Comparison of ENCODE assay signal across 14 mouse cellular contexts in genomic region chr2:24467156-24467555, GRCm38 (mm10). TPM values are rescaled to one million over a fixed set of nuclear protein-coding genes. Genes with fewer than 3 reads are reported as not detected.
"Had no signal": no experiment of that assay in that cellular context is flagged by ENCODE, and none has a peak within 500 bp of the region (broad histone marks: within the 10 kb centered on the region; RNA-seq: fewer than 3 reads in every experiment).

No protein-coding gene starts in this region.

- H3K4me1 ChIP-seq: limb, embryonic 10.5 days; liver, embryonic 15.5 days; lung, embryonic 15.5 days; midbrain, embryonic 13.5 days had no signal

- H3K9ac ChIP-seq: liver, embryonic 15.5 days; lung, embryonic 15.5 days; midbrain, embryonic 13.5 days had no signal

- ATAC-seq: midbrain, embryonic 13.5 days had no signal

- H3K36me3 ChIP-seq: limb, embryonic 10.5 days; liver, embryonic 15.5 days; lung, embryonic 15.5 days; midbrain, embryonic 13.5 days had no signal

- H3K4me2 ChIP-seq: liver, embryonic 11.5 days; liver, embryonic 15.5 days; lung, embryonic 15.5 days; midbrain, embryonic 13.5 days had no signal

- H3K27ac ChIP-seq: left cerebral cortex, adult 2 months; limb, embryonic 10.5 days; liver, embryonic 15.5 days; lung, embryonic 15.5 days; midbrain, embryonic 13.5 days had no signal

- DNase-seq: kidney, adult 11 months; kidney, postnatal 10 days; right cerebral cortex, adult 18-20 months; right cerebral cortex, postnatal 25 days; thymus, postnatal 36 days had no signal

- H3K4me3 ChIP-seq: left cerebral cortex, adult 2 months; limb, embryonic 10.5 days; liver, embryonic 15.5 days; lung, embryonic 15.5 days; midbrain, embryonic 13.5 days had no signal

- H3K9me3 ChIP-seq: limb, embryonic 10.5 days; liver, embryonic 15.5 days; lung, embryonic 15.5 days; midbrain, embryonic 13.5 days had no signal

RNA-seq across cellular contexts. Expression of gene Pax8, which starts 8.2 kb away (rescaled TPM):
- total RNA-seq: layer of hippocampus, postnatal 25 days; left cerebral cortex, adult 2 months; left cerebral cortex, postnatal 14 days had no signal
- polyA plus RNA-seq: limb, embryonic 14.5 days had no signal
